Mouse (Mus musculus) heart, embryonic 16.5 days (tissue): ENCODE results near the gene Cblb. TPM values are rescaled to one million over a fixed set of nuclear protein-coding genes. Genes with fewer than 3 reads are reported as not detected.

Experiments
- ATAC-seq: fragments of 200-750 bp; cut with Nextera tagmentation; replicated peaks from 2 replicates; pipeline ENCODE4 v1.8.0; 2017; ENCODE audit warnings: moderate number of reproducible peaks; ENCODE audit not compliant: insufficient read depth, low FRiP score; ENCODE audit errors: extremely low read depth
- H3K27ac ChIP-seq: fragments of 300-500 bp; sonication (generic); 2 replicates; pipeline ENCODE4 v1.5.1; 2014; ENCODE audit warnings: mild to moderate bottlenecking, low read length, control low read depth, moderate library complexity
- H3K27me3 ChIP-seq: fragments of 300-500 bp; sonication (generic); 2 replicates; pipeline ENCODE4 v1.6.1; 2014; ENCODE audit warnings: low read length, mixed read lengths; ENCODE audit not compliant: control insufficient read depth, insufficient read depth
- H3K36me3 ChIP-seq: fragments of 300-500 bp; sonication (generic); 2 replicates; pipeline ENCODE4 v1.6.1; 2014; ENCODE audit not compliant: control insufficient read depth, insufficient read depth
- H3K4me1 ChIP-seq: fragments of 300-500 bp; sonication (generic); 2 replicates; pipeline ENCODE4 v1.6.1; 2014; ENCODE audit warnings: low read length, mixed read lengths; ENCODE audit not compliant: control insufficient read depth, insufficient read depth
- H3K4me2 ChIP-seq: fragments of 300-500 bp; sonication (generic); 2 replicates; pipeline ENCODE4 v1.6.1; 2014; ENCODE audit warnings: low read depth, mild to moderate bottlenecking, control low read depth, low read length
- H3K4me3 ChIP-seq: fragments of 300-500 bp; sonication (generic); 2 replicates; pipeline ENCODE4 v1.5.1; 2014; ENCODE audit warnings: mild to moderate bottlenecking, control low read depth, low read length
- H3K9ac ChIP-seq: fragments of 300-500 bp; sonication (generic); 2 replicates; pipeline ENCODE4 v1.6.1; 2014; ENCODE audit warnings: low read length, control low read depth
- H3K9me3 ChIP-seq: fragments of 300-500 bp; sonication (generic); replicated peaks from 2 replicates; pipeline ENCODE4 v1.6.1; 2016; ENCODE audit warnings: low read length; ENCODE audit not compliant: control insufficient read depth
- WGBS: fragments of 180-500 bp; shearing (Covaris S2); extraction: QIAGEN DNeasy Blood & Tissue Kit; methylation state at CpG from one replicate; pipeline ENCODE4 v1.1.7; 2014; 5-methylcytosine and 5-hydroxymethylcytosine counted together
- polyA plus RNA-seq: library from polyadenylated mRNA; unstranded; fragments of >200 nt; fragmentation: Nextera tagmentation; extraction: Ambion mirVana; gene quantifications from 2 replicates; pipeline ENCODE4 v1.2.1, GENCODE M21; 2015

Cblb gene
- polyA plus RNA-seq, 1 experiment from 2014 or later, result 12.0 TPM

GRCm38 (mm10) chr16:52071766-52072209, 40.8 kb downstream of the Cblb start:
- H3K4me2 ChIP-seq, result peak overlapping the region; percentile 52
- H3K36me3 ChIP-seq, result no peaks in the 10 kb centered on the region
- peak overlapping the region; percentile 96 for H3K27ac ChIP-seq
- H3K4me1 ChIP-seq, result peaks cover 47% of the 10 kb centered on the region
- peak overlapping the region; percentile 12; the same call in 1 of the 2 replicates for H3K4me3 ChIP-seq
- WGBS, result 27% methylated on average over 6 of the region's 6 CpGs
- H3K9me3 ChIP-seq, result no peaks in the 10 kb centered on the region
- peak; percentile 88 for ATAC-seq
- H3K9ac ChIP-seq, result peak overlapping the region; percentile 59
- no peaks in the 10 kb centered on the region; the same call in 1 of the 2 replicates for H3K27me3 ChIP-seq

- H3K27ac ChIP-seq, result no peak overlapping the region
- WGBS, result 58% methylated on average over 7 of the region's 7 CpGs
- no peak overlapping the region for H3K9ac ChIP-seq
Observed at GRCm38 (mm10) chr16:52076652-52077051, 45.6 kb downstream of the Cblb start.

GRCm38 (mm10) chr16:52077901-52078300, 46.9 kb downstream of the Cblb start:
- WGBS, result 56% methylated on average over 4 of the region's 4 CpGs
- Histone ChIP-seq H3K27ac (no peak overlapping the region), H3K4me1 (peaks cover 45% of the 10 kb centered on the region), H3K9me3 (no peaks in the 10 kb centered on the region), H3K4me2 (no peak overlapping the region), H3K27me3 (no peaks in the 10 kb centered on the region), H3K9ac (no peak overlapping the region), H3K36me3 (no peaks in the 10 kb centered on the region), H3K4me3 (no peak overlapping the region)
- no peak for ATAC-seq

More at GRCm38 (mm10) chr16:52076652-52077051, 45.6 kb downstream of the Cblb start:
- no peak overlapping the region for H3K4me3 ChIP-seq
- H3K9me3 ChIP-seq, result no peaks in the 10 kb centered on the region
- peaks cover 52% of the 10 kb centered on the region for H3K4me1 ChIP-seq
- no peaks in the 10 kb centered on the region for H3K27me3 ChIP-seq
- H3K4me2 ChIP-seq, result no peak overlapping the region
- ATAC-seq, result no peak
- no peaks in the 10 kb centered on the region for H3K36me3 ChIP-seq

GRCm38 (mm10) chr16:52078758-52079474, 47.9 kb downstream of the Cblb start:
- Histone ChIP-seq H3K36me3 (no peaks in the 10 kb centered on the region), H3K4me3 (no peak overlapping the region), H3K9me3 (no peaks in the 10 kb centered on the region), H3K4me2 (0 out of 2 replicates have a peak overlapping the region, but pooled peaks have one; percentile 6), H3K9ac (0 out of 2 replicates have a peak overlapping the region, but pooled peaks have one; percentile 7), H3K27ac (peak overlapping the region; percentile 53), H3K27me3 (no peaks in the 10 kb centered on the region), H3K4me1 (peaks cover 41% of the 10 kb centered on the region)
- 42% methylated on average over 9 of the region's 9 CpGs for WGBS
- peak; percentile 38; the same call in 1 of the 2 replicates for ATAC-seq

- no peak for ATAC-seq
Observed at GRCm38 (mm10) chr16:52079475-52079823, 48.4 kb downstream of the Cblb start.

GRCm38 (mm10) chr16:52080619-52081395, 49.8 kb downstream of the Cblb start:
- H3K9ac ChIP-seq, result no peak overlapping the region
- H3K27ac ChIP-seq, result no peak overlapping the region
- no peaks in the 10 kb centered on the region for H3K27me3 ChIP-seq
- 63% methylated on average over 11 of the region's 11 CpGs for WGBS
- peaks cover 44% of the 10 kb centered on the region for H3K4me1 ChIP-seq
- no peaks in the 10 kb centered on the region for H3K9me3 ChIP-seq
- no peaks in the 10 kb centered on the region for H3K36me3 ChIP-seq
- H3K4me2 ChIP-seq, result no peak overlapping the region
- no peak overlapping the region for H3K4me3 ChIP-seq
- ATAC-seq, result no peak

More at GRCm38 (mm10) chr16:52079475-52079823, 48.4 kb downstream of the Cblb start:
- H3K9me3 ChIP-seq, result no peaks in the 10 kb centered on the region
- 0 out of 2 replicates have a peak overlapping the region, but pooled peaks have one; percentile 7 for H3K9ac ChIP-seq
- no peaks in the 10 kb centered on the region for H3K36me3 ChIP-seq
- H3K27me3 ChIP-seq, result no peaks in the 10 kb centered on the region
- peak overlapping the region; percentile 53 for H3K27ac ChIP-seq
- H3K4me2 ChIP-seq, result no peak overlapping the region
- 79% methylated on average over 8 of the region's 8 CpGs for WGBS
- peaks cover 41% of the 10 kb centered on the region for H3K4me1 ChIP-seq
- no peak overlapping the region for H3K4me3 ChIP-seq

GRCm38 (mm10) chr16:52081756-52082155, 50.7 kb downstream of the Cblb start:
- H3K27me3 ChIP-seq, result no peaks in the 10 kb centered on the region
- no peaks in the 10 kb centered on the region for H3K9me3 ChIP-seq
- H3K9ac ChIP-seq, result no peak overlapping the region
- H3K4me3 ChIP-seq, result no peak overlapping the region
- WGBS, result 17% methylated on average over 3 of the region's 3 CpGs
- no peak for ATAC-seq
- H3K36me3 ChIP-seq, result no peaks in the 10 kb centered on the region
- H3K4me2 ChIP-seq, result peak overlapping the region; percentile 26; the same call in 1 of the 2 replicates
- 0 out of 2 replicates have a peak overlapping the region, but pooled peaks have one; percentile 10 for H3K27ac ChIP-seq
- peaks cover 44% of the 10 kb centered on the region for H3K4me1 ChIP-seq

GRCm38 (mm10) chr16:52086793-52087450, 55.9 kb downstream of the Cblb start:
- no peak; the same call in 1 of the 2 replicates for ATAC-seq
- WGBS, result 69% methylated on average over 9 of the region's 9 CpGs
- no peak overlapping the region for H3K4me3 ChIP-seq
- no peak overlapping the region for H3K27ac ChIP-seq
- no peak overlapping the region for H3K9ac ChIP-seq
- H3K36me3 ChIP-seq, result 0 out of 2 replicates have a peak, but pooled peaks cover 6% of the 10 kb centered on the region
- peaks cover 13% of the 10 kb centered on the region for H3K4me1 ChIP-seq
- H3K9me3 ChIP-seq, result no peaks in the 10 kb centered on the region
- H3K27me3 ChIP-seq, result no peaks in the 10 kb centered on the region
- H3K4me2 ChIP-seq, result no peak overlapping the region
